Comparison of ENCODE assay signal across 11 mouse cellular contexts in genomic region chr17:27392918-27393317, GRCm38 (mm10).
DNase-seq lines count a peak whose midpoint lies in the region; ATAC-seq and TF ChIP-seq lines count a peak whose summit lies in the region.
"Had no signal": no experiment of that assay in that cellular context is flagged by ENCODE, and none has a peak within 500 bp of the region (broad histone marks: within the 10 kb centered on the region; RNA-seq: fewer than 3 reads in every experiment).

No protein-coding gene starts in this region.

- peak; percentile 92 for ATAC-seq in frontal cortex, adult (ENCODE audit: low TSS enrichment)

- DNase-seq in frontal cortex, postnatal 14 days (ENCODE audit: low spot score in 2 of 2) = no peak
- peak; percentile 40 for DNase-seq in gastrocnemius, adult 18-20 months (ENCODE audit: low spot score)
- DNase-seq in layer of hippocampus, postnatal 36 days = peak; percentile 10 to 21
- DNase-seq in thymus, postnatal 36 days = no peak
- DNase-seq in kidney, adult 18-20 months = no peak
- DNase-seq in spleen, postnatal 10 days (ENCODE audit: low spot score in 2 of 2) = no peak

- peaks cover 49% of the 10 kb centered on the region for H3K4me1 ChIP-seq in E14TG2a.4 (replicated peaks; ENCODE audit: low read depth, low read length)
- H3K4me1 ChIP-seq: stomach, embryonic 15.5 days had no signal

- peaks cover 23% of the 10 kb centered on the region for H3K27me3 ChIP-seq in E14TG2a.4 (ENCODE audit: insufficient read depth, low read length)
- H3K27me3 ChIP-seq: embryonic facial prominence, embryonic 13.5 days; limb, embryonic 13.5 days; stomach, embryonic 15.5 days had no signal

- H3K36me3 ChIP-seq in E14TG2a.4 (ENCODE audit: insufficient read depth, low read length) = no peaks in the 10 kb centered on the region
- H3K36me3 ChIP-seq: embryonic facial prominence, embryonic 13.5 days; limb, embryonic 13.5 days; stomach, embryonic 15.5 days had no signal

- TF ChIP-seq CTCF in E14TG2a.4 (conservative IDR thresholded peaks at IDR 0.05; ENCODE audit: low read length) = no peak

- peak overlapping the region; percentile 35 for H3K4me3 ChIP-seq in E14TG2a.4 (replicated peaks; ENCODE audit: low read length)
- H3K4me3 ChIP-seq: embryonic facial prominence, embryonic 13.5 days; limb, embryonic 13.5 days; stomach, embryonic 15.5 days had no signal

- H3K9me3 ChIP-seq in E14TG2a.4 (ENCODE audit: low read length) = peaks cover 11% of the 10 kb centered on the region
- H3K9me3 ChIP-seq: embryonic facial prominence, embryonic 13.5 days; limb, embryonic 13.5 days; stomach, embryonic 15.5 days had no signal

Comparison
In these comparisons a context has a peak if more than half of its experiments do, and no peak if none do; other contexts are left out.
1. DNase-seq: peak in gastrocnemius, adult 18-20 months (single experiment) and layer of hippocampus, postnatal 36 days (2 of 2); none in frontal cortex, postnatal 14 days (0 of 2), thymus, postnatal 36 days (0 of 2), kidney, adult 18-20 months (single experiment) and spleen, postnatal 10 days (0 of 2).